Mouse (Mus musculus): ENCODE measurements around the gene Spef2. TPM values are rescaled to one million over a fixed set of nuclear protein-coding genes. Genes with fewer than 3 reads are reported as not detected.

Spef2 gene
- polyA plus RNA-seq, 1 experiment, result 5.9 TPM

DNA sequence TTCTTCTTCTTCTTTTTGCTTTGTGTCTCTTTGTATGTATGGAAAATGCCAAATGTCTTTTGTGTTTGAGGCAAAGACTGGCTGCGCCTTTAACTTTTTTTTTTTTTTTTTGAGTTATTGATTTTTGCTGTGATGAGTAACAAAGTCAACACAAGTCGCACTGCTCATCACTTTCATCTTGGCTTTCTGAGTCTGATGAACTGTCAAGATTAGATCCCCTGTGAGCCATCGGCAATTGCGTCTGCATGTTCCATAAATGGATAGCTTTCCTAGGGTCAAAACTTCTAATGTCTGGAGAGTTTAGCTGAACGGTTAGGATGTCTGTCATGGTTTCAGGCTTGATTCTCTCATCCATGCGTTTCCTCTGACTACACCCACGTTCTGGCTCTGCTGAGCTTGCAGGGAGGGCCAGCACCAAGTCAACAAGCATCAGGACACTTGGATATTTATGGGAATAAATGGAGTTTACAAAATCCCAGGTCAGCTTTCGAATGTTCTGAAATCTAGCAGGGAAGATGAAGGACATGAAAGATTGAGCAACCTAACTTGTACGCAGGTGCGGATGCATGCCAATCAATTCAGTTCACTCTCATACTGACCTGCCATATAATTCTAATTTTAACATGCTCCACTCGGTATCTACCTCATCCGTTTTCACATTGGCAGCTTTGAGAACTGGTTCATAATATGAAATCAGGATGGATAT, 149.1 kb downstream of the Spef2 start:
- Histone ChIP-seq H3K27me3 (ENCODE audit: control insufficient read depth, insufficient read depth, low read length) (no peaks in the 10 kb centered on the region), H3K4me3 (ENCODE audit: control insufficient read depth, low read depth, low read length) (no peak overlapping the region), H3K4me1 (ENCODE audit: control insufficient read depth, insufficient read depth, low read length) (no peaks in the 10 kb centered on the region), H3K36me3 (ENCODE audit: control insufficient read depth, insufficient read depth, low read length) (no peaks in the 10 kb centered on the region), H3K27ac (ENCODE audit: control insufficient read depth, insufficient read depth, low read depth, low read length) (no peak overlapping the region)
- TF ChIP-seq CTCF (IDR thresholded peaks at IDR 0.05; ENCODE audit: control insufficient read depth, insufficient read depth, insufficient replicate concordance, low read depth, low read length), result no peak
- TF ChIP-seq POLR2A (IDR thresholded peaks at IDR 0.05; ENCODE audit: control insufficient read depth, low read depth, low read length), result no peak

DNA sequence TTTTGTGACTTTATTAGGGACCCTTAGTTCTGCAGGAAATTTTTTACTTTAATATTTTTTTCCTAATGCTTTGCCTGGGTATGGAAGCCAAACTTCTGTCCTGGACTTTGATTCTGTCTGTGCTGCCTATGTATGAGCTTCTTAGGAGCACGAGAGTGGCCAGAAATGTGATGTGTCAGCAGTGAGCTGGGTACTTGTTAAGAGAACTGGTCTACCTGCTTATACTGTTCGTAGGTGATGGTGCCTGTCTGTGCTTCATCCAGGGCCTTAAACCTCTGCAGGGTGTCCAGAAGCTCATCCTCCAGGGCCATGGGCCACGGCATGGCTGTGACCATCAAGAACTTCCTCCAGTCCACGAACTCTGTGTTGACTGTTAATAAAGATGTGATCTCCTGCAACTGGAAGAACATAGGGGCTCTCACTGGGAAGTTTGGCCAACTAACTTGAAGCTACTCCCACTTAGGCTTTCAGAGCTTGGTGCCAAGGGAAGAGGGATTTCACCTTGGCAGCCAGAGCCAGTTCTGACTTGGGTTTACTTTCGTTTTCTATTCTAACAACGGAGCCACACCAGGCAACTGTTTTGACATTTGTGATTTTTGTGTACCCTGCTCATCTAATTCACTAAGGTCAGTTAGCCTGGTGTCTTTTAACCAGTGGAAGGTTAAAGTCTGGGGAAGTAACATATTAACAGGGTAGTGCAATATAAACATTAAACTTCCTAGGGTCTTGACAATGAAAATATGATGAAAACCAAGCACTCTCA, 152.2 kb downstream of the Spef2 start:
- H3K4me3 ChIP-seq (ENCODE audit: control insufficient read depth, low read depth, low read length), result no peak overlapping the region
- H3K27me3 ChIP-seq (ENCODE audit: control insufficient read depth, insufficient read depth, low read length), result no peaks in the 10 kb centered on the region
- no peaks in the 10 kb centered on the region for H3K36me3 ChIP-seq (ENCODE audit: control insufficient read depth, insufficient read depth, low read length)
- no peak overlapping the region for H3K27ac ChIP-seq (ENCODE audit: control insufficient read depth, insufficient read depth, low read depth, low read length)
- no peaks in the 10 kb centered on the region for H3K4me1 ChIP-seq (ENCODE audit: control insufficient read depth, insufficient read depth, low read length)
- TF ChIP-seq POLR2A (IDR thresholded peaks at IDR 0.05; ENCODE audit: control insufficient read depth, low read depth, low read length), result no peak
- TF ChIP-seq CTCF (IDR thresholded peaks at IDR 0.05; ENCODE audit: control insufficient read depth, insufficient read depth, insufficient replicate concordance, low read depth, low read length), result no peak

DNA sequence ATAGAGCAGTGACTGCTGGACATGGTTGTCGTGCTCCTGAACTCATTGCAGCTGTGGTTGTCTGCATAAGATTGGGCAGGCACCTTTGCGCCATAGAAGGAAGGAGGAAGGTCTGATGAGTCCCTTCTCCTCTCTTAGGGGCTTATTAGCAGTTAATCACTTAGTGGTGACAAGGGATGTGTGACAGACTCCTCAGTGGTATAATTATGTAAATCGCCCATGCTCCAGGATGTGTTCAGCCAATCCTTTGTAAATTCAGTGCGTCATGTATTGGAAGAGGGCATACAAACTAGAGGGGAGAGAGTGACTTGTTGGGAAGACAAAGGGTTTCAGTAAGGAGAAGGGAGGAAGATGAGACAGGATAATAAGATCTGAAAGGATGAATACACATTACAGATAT, 158.7 kb downstream of the Spef2 start:
- no peaks in the 10 kb centered on the region for H3K4me1 ChIP-seq (ENCODE audit: control insufficient read depth, insufficient read depth, low read length)
- TF ChIP-seq POLR2A (IDR thresholded peaks at IDR 0.05; ENCODE audit: control insufficient read depth, low read depth, low read length) (no peak), CTCF (IDR thresholded peaks at IDR 0.05; ENCODE audit: control insufficient read depth, insufficient read depth, insufficient replicate concordance, low read depth, low read length) (no peak)
- H3K36me3 ChIP-seq (ENCODE audit: control insufficient read depth, insufficient read depth, low read length), result no peaks in the 10 kb centered on the region
- H3K27ac ChIP-seq (ENCODE audit: control insufficient read depth, insufficient read depth, low read depth, low read length), result no peak overlapping the region
- no peak overlapping the region for H3K4me3 ChIP-seq (ENCODE audit: control insufficient read depth, low read depth, low read length)
- H3K27me3 ChIP-seq (ENCODE audit: control insufficient read depth, insufficient read depth, low read length), result no peaks in the 10 kb centered on the region

DNA sequence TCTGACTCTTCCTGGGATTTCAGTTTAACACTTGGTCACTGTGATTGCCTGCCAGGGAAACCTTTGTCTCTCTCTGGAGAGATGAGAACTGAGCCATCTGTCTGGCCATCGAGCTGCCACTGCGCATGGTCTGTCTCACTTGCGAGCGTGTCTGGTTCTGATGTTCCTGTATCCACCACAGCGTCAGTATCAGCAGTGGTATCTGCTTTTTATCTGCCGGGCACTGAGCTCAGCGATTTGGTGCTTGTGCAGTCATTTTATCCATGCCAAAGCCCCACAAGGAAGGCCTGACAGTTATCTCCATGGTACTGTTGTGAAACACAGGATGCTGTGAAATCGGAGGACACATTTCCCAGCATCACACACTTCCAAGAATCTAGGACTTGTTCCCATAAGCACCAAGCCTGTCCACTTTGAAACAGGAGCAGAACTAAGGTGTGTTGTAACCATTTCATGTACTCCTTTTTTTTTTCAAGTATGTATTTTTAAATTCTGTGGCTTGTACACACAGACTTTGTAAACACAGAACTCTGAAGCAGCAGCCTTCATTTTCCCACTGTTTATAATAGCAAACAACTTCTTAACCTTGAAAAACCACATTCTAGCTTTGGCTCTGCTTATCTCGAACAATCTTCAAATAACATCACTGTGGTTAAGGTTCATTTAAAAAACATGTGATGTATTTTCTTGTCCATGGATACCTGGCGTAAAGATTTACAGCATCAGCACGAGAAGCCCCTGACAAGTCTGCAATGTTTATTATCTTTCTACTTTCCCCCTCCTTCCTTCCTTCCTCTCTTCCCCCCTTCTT, 168.0 kb downstream of the Spef2 start:
- H3K4me1 ChIP-seq (ENCODE audit: control insufficient read depth, insufficient read depth, low read length), result no peaks in the 10 kb centered on the region
- H3K27me3 ChIP-seq (ENCODE audit: control insufficient read depth, insufficient read depth, low read length), result no peaks in the 10 kb centered on the region
- H3K27ac ChIP-seq (ENCODE audit: control insufficient read depth, insufficient read depth, low read depth, low read length), result no peak overlapping the region
- TF ChIP-seq CTCF (IDR thresholded peaks at IDR 0.05; ENCODE audit: control insufficient read depth, insufficient read depth, insufficient replicate concordance, low read depth, low read length) (no peak), POLR2A (IDR thresholded peaks at IDR 0.05; ENCODE audit: control insufficient read depth, low read depth, low read length) (no peak)
- no peak overlapping the region for H3K4me3 ChIP-seq (ENCODE audit: control insufficient read depth, low read depth, low read length)
- no peaks in the 10 kb centered on the region for H3K36me3 ChIP-seq (ENCODE audit: control insufficient read depth, insufficient read depth, low read length)

DNA sequence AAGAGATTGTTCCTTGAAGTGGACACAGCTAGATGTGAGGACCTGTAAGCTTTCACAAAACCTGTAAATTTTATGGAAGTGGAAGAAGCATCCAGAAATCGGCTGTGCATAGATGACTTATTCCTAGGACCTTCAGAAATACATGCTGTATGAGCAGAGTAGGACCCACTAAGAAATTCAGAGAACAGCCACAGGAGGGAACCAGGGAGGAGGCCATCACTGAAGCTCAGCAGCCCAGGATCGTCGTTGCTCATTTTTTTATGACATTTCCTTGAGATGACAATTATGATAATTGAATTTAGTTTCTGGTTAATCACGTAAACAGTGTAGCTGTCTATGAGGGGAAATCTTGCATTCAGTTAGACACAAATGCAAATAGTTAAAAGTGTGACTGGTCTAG, 171.4 kb downstream of the Spef2 start:
- Histone ChIP-seq H3K4me1 (ENCODE audit: control insufficient read depth, insufficient read depth, low read length) (no peaks in the 10 kb centered on the region), H3K4me3 (ENCODE audit: control insufficient read depth, low read depth, low read length) (no peak overlapping the region), H3K27ac (ENCODE audit: control insufficient read depth, insufficient read depth, low read depth, low read length) (no peak overlapping the region), H3K27me3 (ENCODE audit: control insufficient read depth, insufficient read depth, low read length) (no peaks in the 10 kb centered on the region), H3K36me3 (ENCODE audit: control insufficient read depth, insufficient read depth, low read length) (no peaks in the 10 kb centered on the region)
- TF ChIP-seq CTCF (IDR thresholded peaks at IDR 0.05; ENCODE audit: control insufficient read depth, insufficient read depth, insufficient replicate concordance, low read depth, low read length) (no peak), POLR2A (IDR thresholded peaks at IDR 0.05; ENCODE audit: control insufficient read depth, low read depth, low read length) (no peak)

DNA sequence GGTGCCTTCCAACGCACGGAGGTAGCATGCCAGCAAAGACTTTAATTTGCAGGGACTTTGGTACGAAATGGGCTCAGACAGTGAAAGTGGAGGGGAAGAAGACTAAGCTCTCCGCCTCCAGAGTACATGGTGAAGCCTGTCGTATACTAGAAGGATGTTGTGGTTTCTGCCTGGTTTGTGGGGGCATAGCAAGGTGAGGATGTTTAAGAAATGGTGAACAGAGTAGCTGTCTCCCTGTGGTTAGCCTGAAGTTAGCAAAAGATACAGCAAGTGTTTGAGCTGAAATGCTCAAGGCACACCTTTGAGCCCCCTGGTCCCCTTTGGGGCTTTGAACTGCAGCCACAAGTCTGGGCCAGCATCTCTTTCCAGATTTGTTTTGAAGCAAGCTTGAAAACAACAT, 173.9 kb downstream of the Spef2 start:
- Histone ChIP-seq H3K27me3 (ENCODE audit: control insufficient read depth, insufficient read depth, low read length) (no peaks in the 10 kb centered on the region), H3K27ac (ENCODE audit: control insufficient read depth, insufficient read depth, low read depth, low read length) (no peak overlapping the region), H3K4me3 (ENCODE audit: control insufficient read depth, low read depth, low read length) (no peak overlapping the region), H3K4me1 (ENCODE audit: control insufficient read depth, insufficient read depth, low read length) (no peaks in the 10 kb centered on the region), H3K36me3 (ENCODE audit: control insufficient read depth, insufficient read depth, low read length) (no peaks in the 10 kb centered on the region)
- TF ChIP-seq CTCF (IDR thresholded peaks at IDR 0.05; ENCODE audit: control insufficient read depth, insufficient read depth, insufficient replicate concordance, low read depth, low read length) (no peak), POLR2A (IDR thresholded peaks at IDR 0.05; ENCODE audit: control insufficient read depth, low read depth, low read length) (no peak)

DNA sequence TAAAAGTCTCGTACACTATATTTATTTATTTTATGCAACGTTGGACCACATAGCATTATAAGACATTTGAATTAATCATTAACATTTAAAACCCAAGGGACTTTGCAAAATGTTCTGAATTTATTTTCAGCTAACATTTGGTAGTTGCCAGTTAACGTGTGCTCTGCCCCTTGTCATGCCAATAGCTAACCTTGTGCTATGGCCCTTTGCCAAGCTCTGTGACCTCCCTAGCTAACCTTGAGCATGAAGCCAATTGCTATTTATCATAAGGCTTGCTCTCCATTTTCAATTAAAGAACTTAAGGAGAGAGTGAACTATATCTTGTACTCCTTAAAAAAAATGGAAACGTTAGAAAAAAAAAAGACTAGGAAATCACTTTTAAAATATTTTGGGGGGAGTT, 175.3 kb downstream of the Spef2 start:
- TF ChIP-seq CTCF (IDR thresholded peaks at IDR 0.05; ENCODE audit: control insufficient read depth, insufficient read depth, insufficient replicate concordance, low read depth, low read length), result no peak
- no peak for TF ChIP-seq POLR2A (IDR thresholded peaks at IDR 0.05; ENCODE audit: control insufficient read depth, low read depth, low read length)
- H3K36me3 ChIP-seq (ENCODE audit: control insufficient read depth, insufficient read depth, low read length), result no peaks in the 10 kb centered on the region
- no peak overlapping the region for H3K27ac ChIP-seq (ENCODE audit: control insufficient read depth, insufficient read depth, low read depth, low read length)
- H3K4me3 ChIP-seq (ENCODE audit: control insufficient read depth, low read depth, low read length), result no peak overlapping the region
- H3K27me3 ChIP-seq (ENCODE audit: control insufficient read depth, insufficient read depth, low read length), result no peaks in the 10 kb centered on the region
- H3K4me1 ChIP-seq (ENCODE audit: control insufficient read depth, insufficient read depth, low read length), result no peaks in the 10 kb centered on the region

Measured in testis, adult 2 months (tissue).